Mouse (Mus musculus): ENCODE measurements around the gene Brms1. TPM values are rescaled to one million over a fixed set of nuclear protein-coding genes. Genes with fewer than 3 reads are reported as not detected.
A peak's percentile ranks its signal among the peaks of the same experiment; 100 is the strongest.

Brms1 gene
- polyA plus RNA-seq, 1 experiment from 2014 or later: 40.2 TPM

DNA sequence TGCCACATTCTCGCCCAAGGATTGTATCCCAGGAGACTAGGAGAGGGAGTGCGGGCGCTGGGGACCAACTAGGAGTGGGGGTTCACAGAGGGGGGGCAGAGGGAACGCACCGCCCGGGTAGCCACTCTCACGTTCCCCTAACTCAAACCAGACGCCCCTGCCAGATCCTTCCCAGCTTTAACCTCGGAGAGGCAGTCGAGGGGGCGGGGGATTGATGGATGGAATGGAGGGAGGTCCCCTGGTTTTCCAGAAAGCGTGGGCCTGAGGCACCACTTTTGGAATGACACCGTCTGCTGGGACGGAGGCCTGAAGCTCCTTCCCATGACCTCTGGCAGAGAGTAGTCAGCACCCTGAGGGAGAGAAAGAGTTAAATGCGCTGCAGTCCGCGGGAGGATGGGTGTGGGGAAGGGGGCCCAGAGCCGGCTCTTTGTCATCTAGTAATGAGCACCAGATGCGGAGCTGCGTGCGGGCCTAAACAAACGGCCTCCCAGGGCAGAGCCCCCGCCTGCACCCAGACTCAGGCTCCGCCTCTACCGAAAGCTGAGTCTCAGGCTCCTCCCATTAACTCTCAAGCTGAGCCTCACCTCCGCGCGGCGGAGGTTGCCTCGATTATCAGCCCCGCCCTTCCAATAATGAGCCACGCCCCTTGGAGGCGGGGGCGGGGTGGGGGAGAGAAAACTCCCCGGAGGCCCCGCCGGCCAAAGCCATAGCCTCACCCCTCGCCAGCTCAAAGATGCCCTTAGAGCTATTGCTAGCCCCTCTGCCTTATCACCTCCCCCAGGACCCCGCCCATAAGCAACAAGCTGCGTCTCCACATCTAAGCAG lies 30.6 kb downstream of the Brms1 start:
- WGBS: 1% methylated on average over 39 of the region's 40 CpGs
- ATAC-seq (replicated peaks; ENCODE audit: low FRiP score, low read depth) (peak; percentile 72), DNase-seq (ENCODE audit: low spot score) (peak; percentile 94)
- Histone ChIP-seq H3K4me3 (replicated peaks; ENCODE audit: low read depth, low read length) (peak overlapping the region; percentile 49), H3K9me3 (replicated peaks; ENCODE audit: low read length) (no peaks in the 10 kb centered on the region), H3K27ac (peak overlapping the region; percentile 76; the same call in 1 of the 2 replicates), H3K4me2 (ENCODE audit: low read length) (peak overlapping the region; percentile 86), H3K4me1 (replicated peaks; ENCODE audit: insufficient read depth, low read length) (peaks cover 24% of the 10 kb centered on the region), H3K27me3 (ENCODE audit: insufficient read depth, low read length) (no peaks in the 10 kb centered on the region), H3K36me3 (ENCODE audit: insufficient read depth, low read length) (no peaks in the 10 kb centered on the region), H3K9ac (ENCODE audit: low read depth, low read length) (peak overlapping the region; percentile 32; the same call in 1 of the 2 replicates)
- TF ChIP-seq CTCF (IDR thresholded peaks at IDR 0.05; ENCODE audit: low read depth): no peak

DNA sequence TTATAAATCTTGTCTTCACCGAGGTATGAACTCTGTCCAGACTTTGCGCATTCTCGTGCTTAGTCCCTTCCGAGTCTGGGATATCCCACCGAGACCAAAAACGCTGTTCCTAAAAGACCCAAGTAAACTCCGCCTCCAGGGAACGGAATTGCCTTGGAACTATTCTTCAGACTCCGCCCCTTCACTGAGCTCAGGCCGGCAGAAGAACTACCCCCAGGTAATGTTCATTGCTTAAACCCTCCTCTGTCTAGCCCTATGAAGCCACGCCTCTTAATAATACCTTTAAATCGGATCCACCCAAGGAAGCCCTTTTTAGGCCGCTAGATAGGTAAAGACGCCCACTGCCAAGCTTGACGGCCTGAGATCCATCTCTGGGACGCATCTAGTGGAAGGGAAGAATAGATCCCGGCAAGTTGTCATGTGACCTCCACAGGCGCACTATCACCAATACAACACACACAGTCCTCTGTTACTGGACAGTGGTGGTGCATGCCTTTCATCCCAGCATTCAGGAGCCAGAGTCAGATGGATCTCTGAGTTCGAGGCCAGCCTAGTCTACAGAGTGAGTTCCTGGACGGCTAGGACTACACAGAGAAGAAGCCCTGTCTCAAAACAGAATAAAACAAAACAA lies 31.4 kb downstream of the Brms1 start:
- Histone ChIP-seq H3K36me3 (ENCODE audit: insufficient read depth, low read length) (no peaks in the 10 kb centered on the region), H3K27me3 (ENCODE audit: insufficient read depth, low read length) (no peaks in the 10 kb centered on the region), H3K4me3 (replicated peaks; ENCODE audit: low read depth, low read length) (peak overlapping the region; percentile 49), H3K4me2 (ENCODE audit: low read length) (peak overlapping the region; percentile 86), H3K27ac (peak overlapping the region; percentile 76; the same call in 1 of the 2 replicates), H3K9ac (ENCODE audit: low read depth, low read length) (0 out of 2 replicates have a peak overlapping the region, but pooled peaks have one; percentile 32), H3K4me1 (replicated peaks; ENCODE audit: insufficient read depth, low read length) (peaks cover 17% of the 10 kb centered on the region), H3K9me3 (replicated peaks; ENCODE audit: low read length) (no peaks in the 10 kb centered on the region)
- no peak for TF ChIP-seq CTCF (IDR thresholded peaks at IDR 0.05; ENCODE audit: low read depth)
- ATAC-seq (replicated peaks; ENCODE audit: low FRiP score, low read depth) (peak; percentile 5; the same call in 1 of the 2 replicates), DNase-seq (ENCODE audit: low spot score) (peak; percentile 80)
- WGBS: 2% methylated on average over 20 of the region's 20 CpGs

DNA sequence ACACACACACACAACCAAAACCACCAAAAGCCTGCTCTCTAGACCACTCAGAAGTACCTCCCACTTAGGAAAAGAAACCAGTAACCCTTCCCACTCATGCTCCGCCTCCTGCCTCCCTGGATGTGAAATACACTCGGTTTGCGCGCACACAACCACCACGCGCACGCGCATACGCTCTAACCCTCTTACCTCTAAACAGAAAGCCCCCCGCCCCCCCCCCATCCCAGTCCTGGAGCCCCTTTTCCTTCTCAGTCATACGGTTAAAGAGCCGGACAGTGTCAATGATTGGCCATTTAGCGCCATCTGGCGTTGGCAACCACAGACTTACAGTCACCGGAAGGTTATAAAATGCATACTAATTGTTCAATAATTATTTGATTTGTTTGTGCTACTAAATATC lies 31.9 kb downstream of the Brms1 start:
- H3K9me3 ChIP-seq (replicated peaks; ENCODE audit: low read length): no peaks in the 10 kb centered on the region
- peak overlapping the region; percentile 86 for H3K4me2 ChIP-seq (ENCODE audit: low read length)
- H3K27me3 ChIP-seq (ENCODE audit: insufficient read depth, low read length): no peaks in the 10 kb centered on the region
- H3K4me1 ChIP-seq (replicated peaks; ENCODE audit: insufficient read depth, low read length): peaks cover 12% of the 10 kb centered on the region
- no peak overlapping the region for H3K9ac ChIP-seq (ENCODE audit: low read depth, low read length)
- H3K27ac ChIP-seq: no peak overlapping the region
- H3K36me3 ChIP-seq (ENCODE audit: insufficient read depth, low read length): no peaks in the 10 kb centered on the region
- WGBS: 1% methylated on average over 15 of the region's 15 CpGs
- peak; percentile 72 for TF ChIP-seq CTCF (IDR thresholded peaks at IDR 0.05; ENCODE audit: low read depth)
- DNase-seq (ENCODE audit: low spot score): peak; percentile 85
- H3K4me3 ChIP-seq (replicated peaks; ENCODE audit: low read depth, low read length): peak overlapping the region; percentile 49; the same call in 1 of the 2 replicates
- ATAC-seq (replicated peaks; ENCODE audit: low FRiP score, low read depth): peak; percentile 30; the same call in 1 of the 2 replicates

DNA sequence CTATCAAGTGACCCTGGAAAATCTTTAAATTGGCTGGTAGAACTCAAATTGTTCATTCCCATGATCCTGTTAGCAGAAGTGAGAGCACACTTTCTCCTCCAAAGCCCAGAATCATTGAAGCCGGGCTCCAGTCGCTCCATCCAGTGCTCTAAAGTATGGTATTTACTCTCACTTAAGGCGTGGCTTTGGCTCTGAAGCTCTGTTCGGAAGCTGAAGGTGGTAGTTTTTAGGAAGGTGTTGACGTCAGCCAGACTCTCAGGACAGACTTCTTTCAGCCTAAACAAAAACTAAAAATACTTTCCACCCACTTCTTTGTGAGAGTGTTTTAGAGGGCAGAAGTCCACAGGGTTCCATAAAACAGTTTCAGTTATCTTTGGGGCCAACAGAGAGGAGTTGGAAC lies 32.4 kb downstream of the Brms1 start:
- no peak overlapping the region for H3K9ac ChIP-seq (ENCODE audit: low read depth, low read length)

GRCm38 (mm10) chr19:5079279-5079678 lies 38.1 kb downstream of the Brms1 start:
- no peak overlapping the region for H3K27ac ChIP-seq
- no peaks in the 10 kb centered on the region for H3K9me3 ChIP-seq (replicated peaks; ENCODE audit: low read length)
- no peaks in the 10 kb centered on the region for H3K4me1 ChIP-seq (replicated peaks; ENCODE audit: insufficient read depth, low read length)
- 82% methylated on average over 1 of the region's 1 CpGs for WGBS
- H3K9ac ChIP-seq (ENCODE audit: low read depth, low read length): no peak overlapping the region
- H3K27me3 ChIP-seq (ENCODE audit: insufficient read depth, low read length): peaks cover 16% of the 10 kb centered on the region; the same call in 1 of the 2 replicates
- ATAC-seq (replicated peaks; ENCODE audit: low FRiP score, low read depth): no peak
- no peak for DNase-seq (ENCODE audit: low spot score)
- no peak overlapping the region for H3K4me2 ChIP-seq (ENCODE audit: low read length)
- TF ChIP-seq CTCF (IDR thresholded peaks at IDR 0.05; ENCODE audit: low read depth): peak; percentile 31
- H3K4me3 ChIP-seq (replicated peaks; ENCODE audit: low read depth, low read length): no peak overlapping the region
- no peaks in the 10 kb centered on the region for H3K36me3 ChIP-seq (ENCODE audit: insufficient read depth, low read length)

More for the DNA sequence above, 32.4 kb downstream of the Brms1 start:
- H3K36me3 ChIP-seq (ENCODE audit: insufficient read depth, low read length): no peaks in the 10 kb centered on the region
- WGBS: 34% methylated on average over 5 of the region's 5 CpGs
- no peak overlapping the region for H3K4me2 ChIP-seq (ENCODE audit: low read length)
- no peak for DNase-seq (ENCODE audit: low spot score)
- no peak overlapping the region for H3K27ac ChIP-seq
- no peaks in the 10 kb centered on the region for H3K27me3 ChIP-seq (ENCODE audit: insufficient read depth, low read length)
- H3K9me3 ChIP-seq (replicated peaks; ENCODE audit: low read length): no peaks in the 10 kb centered on the region
- no peak for TF ChIP-seq CTCF (IDR thresholded peaks at IDR 0.05; ENCODE audit: low read depth)
- H3K4me1 ChIP-seq (replicated peaks; ENCODE audit: insufficient read depth, low read length): peaks cover 7% of the 10 kb centered on the region
- ATAC-seq (replicated peaks; ENCODE audit: low FRiP score, low read depth): no peak
- no peak overlapping the region for H3K4me3 ChIP-seq (replicated peaks; ENCODE audit: low read depth, low read length)

GRCm38 (mm10) chr19:5082005-5082404 lies 40.9 kb downstream of the Brms1 start:
- Histone ChIP-seq H3K9me3 (replicated peaks; ENCODE audit: low read length) (no peaks in the 10 kb centered on the region), H3K4me3 (replicated peaks; ENCODE audit: low read depth, low read length) (no peak overlapping the region), H3K9ac (ENCODE audit: low read depth, low read length) (no peak overlapping the region), H3K4me2 (ENCODE audit: low read length) (no peak overlapping the region), H3K4me1 (replicated peaks; ENCODE audit: insufficient read depth, low read length) (peaks cover 4% of the 10 kb centered on the region; the same call in 1 of the 2 replicates), H3K27ac (no peak overlapping the region), H3K27me3 (ENCODE audit: insufficient read depth, low read length) (peaks cover 31% of the 10 kb centered on the region; the same call in 1 of the 2 replicates), H3K36me3 (ENCODE audit: insufficient read depth, low read length) (no peaks in the 10 kb centered on the region)
- DNase-seq (ENCODE audit: low spot score): no peak
- no peak for TF ChIP-seq CTCF (IDR thresholded peaks at IDR 0.05; ENCODE audit: low read depth)
- ATAC-seq (replicated peaks; ENCODE audit: low FRiP score, low read depth): no peak
- 68% methylated on average over 18 of the region's 18 CpGs for WGBS

All from kidney, postnatal 0 days (tissue).